Mouse (Mus musculus): ENCODE data around the gene Gins3. TPM values are rescaled to one million over a fixed set of nuclear protein-coding genes. Genes with fewer than 3 reads are reported as not detected.

Gins3 gene
- total RNA-seq, 2 experiments from 2014 or later: 0.69 to 0.98 TPM

GRCm38 (mm10) chr8:95678024-95678611, 44.9 kb downstream of the Gins3 start:
- intact Hi-C loops (cut with DNase I; ENCODE audit: low total_unique reads): no loop called here
- no peak for DNase-seq

GRCm38 (mm10) chr8:95688073-95688672, 54.9 kb downstream of the Gins3 start:
- intact Hi-C loops (cut with DNase I; ENCODE audit: low total_unique reads): no loop called here
- no peak for DNase-seq

- intact Hi-C loops (cut with DNase I; ENCODE audit: low total_unique reads): loop anchor here (10.0 kb wide), 1 partner anchor 346 kb away; no protein-coding TSS in a partner anchor
- DNase-seq: no peak
Observed at GRCm38 (mm10) chr8:95690929-95691541, 57.8 kb downstream of the Gins3 start.

- intact Hi-C loops (cut with DNase I; ENCODE audit: low total_unique reads): loop anchor here (2.0 to 10.0 kb wide), 2 partner anchors 90 to 350 kb away; no protein-coding TSS in a partner anchor
Observed at GRCm38 (mm10) chr8:95694631-95695030, 61.4 kb downstream of the Gins3 start.

More at GRCm38 (mm10) chr8:95694631-95695030, 61.4 kb downstream of the Gins3 start:
- no peak for DNase-seq

Other genes starting within 250 kb of the Gins3 start
- gene Cfap20, start 198.6 kb upstream of the Gins3 start, total RNA-seq (2021): 10 to 100 TPM in 1 of 2 experiments, 1 to 10 TPM in 1; 9.7 to 13.1 TPM
- gene Csnk2a2, start 143.4 kb upstream of the Gins3 start, total RNA-seq (2021): 10 to 100 TPM; 22.4 to 30.3 TPM
- gene Ccdc113, start 99.4 kb upstream of the Gins3 start, total RNA-seq (2021): not detected
- not detected for gene Prss54, start 57.1 kb upstream of the Gins3 start, total RNA-seq (2021)
- 1 to 10 TPM; 6.5 to 8.8 TPM for gene Ndrg4, start 43.5 kb downstream of the Gins3 start, total RNA-seq (2021)
- 10 to 100 TPM in 1 of 2 experiments, 1 to 10 TPM in 1; 9.4 to 10.4 TPM for gene Setd6, start 82.4 kb downstream of the Gins3 start, total RNA-seq (2021)
- 10 to 100 TPM; 59.6 to 62.9 TPM for gene Cnot1, start 174.0 kb downstream of the Gins3 start, total RNA-seq (2021)
- gene Sap18b, start 191.9 kb downstream of the Gins3 start, total RNA-seq (2021): 10 to 100 TPM; 78.3 to 88.9 TPM
- 1 to 10 TPM; 5.6 to 5.8 TPM for gene Slc38a7, start 220.1 kb downstream of the Gins3 start, total RNA-seq (2021)